Mouse (Mus musculus) pancreas, adult 10 weeks (tissue): ENCODE measurements around the gene Snapc1. TPM values are rescaled to one million over a fixed set of nuclear protein-coding genes. Genes with fewer than 3 reads are reported as not detected.

Experiments used
- polyA plus RNA-seq: library from polyadenylated mRNA; stranded (reverse); fragments of 350-450 nt; fragmentation: Illumina TruSeq; extraction: RNeasy Lipid Tissue Mini Kit (QIAGEN cat#74804); gene quantifications from one replicate; pipeline ENCODE4 v1.2.3, GENCODE M21; 2015; ENCODE audit warnings: low read depth, low replicate concordance; ENCODE audit not compliant: insufficient read depth

Snapc1 gene
- polyA plus RNA-seq, result 2.5 TPM

GRCm38 (mm10) chr12:73964291-73965281 lies at the start of gene Snapc1:
Gene Snapc1, plus strand, starts transcription at chr12:73964481.

GRCm38 (mm10) chr12:73937353-73937752 lies 26.9 kb upstream of the Snapc1 start, which contains the start of gene Gm49321:
Gene Gm49321, plus strand, starts transcription at chr12:73937653.

GRCm38 (mm10) chr12:73997297-73998127 lies 33.2 kb downstream of the Snapc1 start, which contains the start of gene Syt16:
Gene Syt16, plus strand, starts transcription at chr12:73997661.

Other genes starting within 250 kb of the Snapc1 start
- 4.6 TPM for gene Hif1a, start 63.1 kb upstream of the Snapc1 start, polyA plus RNA-seq
- not detected for gene Gm49321, start 26.8 kb upstream of the Snapc1 start, polyA plus RNA-seq
- gene Syt16, start 33.2 kb downstream of the Snapc1 start, polyA plus RNA-seq, result 0.22 TPM